Mouse (Mus musculus) heart, adult 2 months (tissue): ENCODE results near the gene Eml1.

Experiments
- CTCF ChIP-seq: fragments of 200-600 bp; IDR thresholded peaks from 2 replicates; pipeline ENCODE4 v1.8.1; 2022; ENCODE audit warnings: antibody characterized with exemption, mild to moderate bottlenecking, moderate library complexity
- EP300 ChIP-seq: fragments of 200-500 bp; IDR thresholded peaks from 2 replicates; pipeline ENCODE4 v1.6.1; 2011; ENCODE audit warnings: low read depth, low read length, control low read depth; ENCODE audit not compliant: insufficient read depth
- POLR2A ChIP-seq: fragments of 200-500 bp; IDR thresholded peaks from 2 replicates; pipeline ENCODE4 v1.6.1; 2011; ENCODE audit warnings: mild to moderate bottlenecking, low read depth, low read length, control low read depth; ENCODE audit not compliant: insufficient read depth

DNA sequence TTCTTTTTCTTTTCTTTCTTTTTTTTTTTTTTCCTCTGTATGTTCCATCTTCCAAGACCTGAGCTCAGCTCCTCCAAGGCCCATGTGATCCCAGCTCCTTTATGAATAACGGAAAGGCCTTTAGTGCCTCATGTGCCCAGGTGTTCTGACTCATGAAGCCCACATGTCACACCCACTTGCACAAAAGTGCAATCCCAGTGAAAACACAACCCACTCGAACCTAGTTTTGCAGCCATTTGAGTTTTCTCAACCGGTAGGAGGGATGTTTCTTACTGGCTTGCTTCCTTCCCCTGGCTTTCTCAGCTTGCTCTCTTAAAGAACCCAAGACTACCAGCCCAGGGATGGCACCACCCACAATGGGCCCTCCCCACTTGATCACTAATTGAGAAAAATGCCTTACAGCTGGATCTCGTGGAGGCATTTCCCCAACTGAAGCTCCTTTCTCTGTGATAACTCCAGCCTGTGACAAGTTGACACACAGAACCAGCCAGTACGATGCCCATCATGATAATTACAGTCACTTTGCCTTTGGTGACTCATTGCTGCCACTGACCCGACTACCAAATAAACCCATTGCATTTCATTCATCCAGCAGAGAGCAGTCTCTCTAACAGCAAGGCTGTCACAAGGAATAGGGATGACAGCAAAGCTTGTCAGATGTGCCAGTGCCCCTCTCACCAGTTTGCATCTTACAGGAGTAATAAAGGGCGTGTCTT lies 208.6 kb downstream of the Eml1 start:
- TF ChIP-seq CTCF (no peak), EP300 (no peak), POLR2A (no peak)
